Mouse (Mus musculus) thymus, postnatal 0 days (tissue): ENCODE results near the gene Il4. TPM values are rescaled to one million over a fixed set of nuclear protein-coding genes. Genes with fewer than 3 reads are reported as not detected.

Experiments
- DNase-seq: peaks from one replicate; pipeline ENCODE4 v3.0.0-alpha.2; 2015; ENCODE audit warnings: low spot score
- polyA plus RNA-seq: library from polyadenylated mRNA; unstranded; fragments of >200 nt; fragmentation: Nextera tagmentation; extraction: Ambion mirVana; gene quantifications from 2 replicates; pipeline ENCODE4 v1.2.1, GENCODE M21; 2015

The Il4 gene
- polyA plus RNA-seq, 1 experiment from 2014 or later: 1.2 TPM

- no peak for DNase-seq
These were observed 5.7 kb upstream of the Il4 start for GRCm38 (mm10) chr11:53624124-53624523.

GRCm38 (mm10) chr11:53623573-53623972 lies 5.1 kb upstream of the Il4 start:
- no peak for DNase-seq

GRCm38 (mm10) chr11:53622440-53622806 lies 4.0 kb upstream of the Il4 start:
- no peak for DNase-seq

- no peak for DNase-seq
These were observed 3.3 kb upstream of the Il4 start for GRCm38 (mm10) chr11:53621582-53622439.

- no peak for DNase-seq
These were observed 1.6 kb upstream of the Il4 start for GRCm38 (mm10) chr11:53620094-53620493.

- no peak for DNase-seq
These were observed 959 bp upstream of the Il4 start for GRCm38 (mm10) chr11:53619428-53619827.

GRCm38 (mm10) chr11:53617562-53618109 lies 833 bp downstream of the Il4 start:
- DNase-seq: no peak

GRCm38 (mm10) chr11:53616748-53617558 lies 1.5 kb downstream of the Il4 start:
- DNase-seq: no peak

- DNase-seq: no peak
These were observed 2.9 kb downstream of the Il4 start for GRCm38 (mm10) chr11:53615575-53615974.

GRCm38 (mm10) chr11:53615172-53615571 lies 3.3 kb downstream of the Il4 start:
- DNase-seq: no peak

GRCm38 (mm10) chr11:53609672-53610071 lies 8.8 kb downstream of the Il4 start:
- no peak for DNase-seq

- DNase-seq: no peak
These were observed 9.2 kb downstream of the Il4 start for GRCm38 (mm10) chr11:53609231-53609630.

- no peak for DNase-seq
These were observed 12.9 kb downstream of the Il4 start for GRCm38 (mm10) chr11:53605609-53606008.

GRCm38 (mm10) chr11:53604983-53605382 lies 13.5 kb downstream of the Il4 start:
- no peak for DNase-seq

GRCm38 (mm10) chr11:53591116-53591515 lies 27.4 kb downstream of the Il4 start:
- DNase-seq: no peak

GRCm38 (mm10) chr11:53590368-53590768 lies 28.1 kb downstream of the Il4 start:
- peak; percentile 70 for DNase-seq

GRCm38 (mm10) chr11:53588279-53588678 lies 30.2 kb downstream of the Il4 start:
- DNase-seq: no peak

GRCm38 (mm10) chr11:53585510-53585909 lies 33.0 kb downstream of the Il4 start:
- no peak for DNase-seq

GRCm38 (mm10) chr11:53584849-53585248 lies 33.6 kb downstream of the Il4 start:
- DNase-seq: peak; percentile 31

GRCm38 (mm10) chr11:53583151-53583550 lies 35.3 kb downstream of the Il4 start:
- no peak for DNase-seq

- DNase-seq: no peak
These were observed 37.9 kb downstream of the Il4 start for GRCm38 (mm10) chr11:53580562-53580961.
